Mouse (Mus musculus): ENCODE results near the gene Eaf2.

- TF ChIP-seq CTCF (IDR thresholded peaks at IDR 0.05; ENCODE audit: low read depth, low read length) (no peak), POLR2A (IDR thresholded peaks at IDR 0.05; ENCODE audit: extremely low read depth, insufficient read depth, low read length) (no peak)
These were observed 12.7 kb upstream of the Eaf2 start for GRCm38 (mm10) chr16:36887546-36887945.
